Mouse (Mus musculus): Measurements from ENCODE around the gene Hspb1. TPM values are rescaled to one million over a fixed set of nuclear protein-coding genes. Genes with fewer than 3 reads are reported as not detected.

The Hspb1 gene
- polyA plus RNA-seq, 1 experiment from 2014 or later = 23.9 TPM

DNA sequence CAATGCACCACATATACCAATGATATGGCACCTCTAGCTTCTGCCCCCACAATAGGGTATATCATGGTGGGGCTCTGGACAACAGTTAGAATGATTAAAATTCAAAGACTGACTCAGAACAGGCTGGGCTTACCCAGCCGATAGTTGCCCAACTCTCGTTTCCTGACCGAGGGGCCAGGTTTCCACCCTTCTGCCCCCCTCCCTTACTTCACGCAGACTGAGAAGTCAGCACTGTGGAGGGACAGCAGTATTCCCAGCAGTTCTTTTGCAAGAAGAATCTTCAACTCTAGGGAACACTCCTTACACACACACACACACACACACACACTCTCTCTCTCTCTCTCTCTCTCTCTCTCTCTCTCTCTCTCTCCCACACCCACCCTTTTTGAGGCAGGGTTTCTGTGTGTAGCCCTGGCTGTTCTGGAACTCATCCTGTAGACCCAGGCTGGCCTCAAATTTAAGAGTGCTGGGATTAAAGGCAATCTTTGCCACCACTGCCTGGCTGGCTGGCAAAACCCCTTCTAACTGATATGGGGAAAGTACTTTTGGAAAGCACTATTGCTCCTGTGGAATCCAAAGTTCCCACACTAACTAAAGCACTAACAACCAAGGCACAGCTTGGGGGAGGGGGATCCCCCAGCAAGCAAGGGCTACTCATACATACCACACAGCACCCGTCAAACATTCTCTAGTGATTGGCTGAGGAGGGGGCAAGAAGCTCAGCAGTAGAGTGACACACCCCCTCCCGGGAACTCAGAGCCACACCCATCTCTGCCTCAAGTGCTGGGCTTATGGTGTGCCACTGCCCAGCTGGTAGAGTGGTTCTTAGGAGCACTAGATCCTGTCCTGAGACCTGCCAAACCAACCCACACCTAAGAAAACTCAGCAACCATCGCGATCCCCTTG is 17.9 kb downstream of the Hspb1 start:
- no peaks in the 10 kb centered on the region for H3K27me3 ChIP-seq
- no peak overlapping the region for H3K4me2 ChIP-seq (replicated peaks)
- WGBS = 67% methylated on average over 8 of the region's 8 CpGs
- H3K9ac ChIP-seq = no peak overlapping the region
- no peak overlapping the region for H3K27ac ChIP-seq
- H3K4me3 ChIP-seq = no peak overlapping the region
- peaks cover 18% of the 10 kb centered on the region for H3K4me1 ChIP-seq
- ATAC-seq (ENCODE audit: low FRiP score) = no peak
- peaks cover 38% of the 10 kb centered on the region for H3K36me3 ChIP-seq
- no peaks in the 10 kb centered on the region for H3K9me3 ChIP-seq (replicated peaks)

DNA sequence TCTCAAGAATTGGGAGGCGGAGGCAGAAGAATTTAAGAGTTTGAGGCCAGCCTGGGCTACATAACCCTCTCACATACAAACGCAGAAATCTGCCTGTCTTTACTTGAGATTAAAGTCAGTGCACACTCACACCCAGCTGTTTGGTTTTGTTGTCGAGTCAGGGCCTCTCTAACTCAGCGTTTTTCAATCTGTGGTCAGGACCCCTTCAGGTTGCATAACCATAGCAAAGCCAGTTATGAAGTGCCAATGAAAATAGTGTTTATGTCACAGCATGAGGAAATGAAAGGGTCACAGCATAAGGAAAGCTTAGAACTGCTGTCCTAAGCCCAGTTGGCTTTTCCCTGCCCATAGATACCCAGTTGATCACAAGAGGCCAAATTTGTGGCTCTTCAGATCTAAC is 19.1 kb downstream of the Hspb1 start:
- Histone ChIP-seq H3K9ac (no peak overlapping the region), H3K36me3 (peaks cover 51% of the 10 kb centered on the region), H3K9me3 (replicated peaks) (no peaks in the 10 kb centered on the region), H3K4me1 (peaks cover 18% of the 10 kb centered on the region), H3K27ac (no peak overlapping the region), H3K4me2 (replicated peaks) (no peak overlapping the region), H3K4me3 (no peak overlapping the region), H3K27me3 (no peaks in the 10 kb centered on the region)
- 80% methylated on average over 4 of the region's 4 CpGs for WGBS
- ATAC-seq (ENCODE audit: low FRiP score) = no peak

DNA sequence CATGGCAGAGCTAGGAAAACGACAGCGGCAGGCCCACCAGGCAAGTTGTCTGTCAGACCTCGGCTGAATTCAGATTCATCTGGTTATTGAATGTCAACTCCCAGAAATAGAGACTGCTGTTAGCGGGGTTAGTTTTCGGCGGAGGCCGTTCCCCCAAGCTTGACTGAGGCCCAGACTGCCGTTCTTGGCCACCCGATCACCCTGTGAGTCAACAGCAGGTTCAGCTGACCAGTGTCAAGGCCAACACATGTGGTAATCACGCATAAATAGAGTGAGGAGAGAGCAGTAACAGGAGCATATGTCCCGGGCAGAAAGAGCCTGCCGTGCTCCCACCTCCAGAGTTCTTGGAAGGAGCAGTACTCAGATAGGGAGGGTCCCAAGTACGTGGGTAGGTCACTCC is 19.5 kb downstream of the Hspb1 start:
- no peak overlapping the region for H3K27ac ChIP-seq
- peaks cover 15% of the 10 kb centered on the region for H3K4me1 ChIP-seq
- no peak overlapping the region for H3K4me3 ChIP-seq
- H3K9ac ChIP-seq = no peak overlapping the region
- no peak for ATAC-seq (ENCODE audit: low FRiP score)
- H3K9me3 ChIP-seq (replicated peaks) = no peaks in the 10 kb centered on the region
- H3K36me3 ChIP-seq = peaks cover 53% of the 10 kb centered on the region
- no peak overlapping the region for H3K4me2 ChIP-seq (replicated peaks)
- no peaks in the 10 kb centered on the region for H3K27me3 ChIP-seq
- 80% methylated on average over 13 of the region's 13 CpGs for WGBS

DNA sequence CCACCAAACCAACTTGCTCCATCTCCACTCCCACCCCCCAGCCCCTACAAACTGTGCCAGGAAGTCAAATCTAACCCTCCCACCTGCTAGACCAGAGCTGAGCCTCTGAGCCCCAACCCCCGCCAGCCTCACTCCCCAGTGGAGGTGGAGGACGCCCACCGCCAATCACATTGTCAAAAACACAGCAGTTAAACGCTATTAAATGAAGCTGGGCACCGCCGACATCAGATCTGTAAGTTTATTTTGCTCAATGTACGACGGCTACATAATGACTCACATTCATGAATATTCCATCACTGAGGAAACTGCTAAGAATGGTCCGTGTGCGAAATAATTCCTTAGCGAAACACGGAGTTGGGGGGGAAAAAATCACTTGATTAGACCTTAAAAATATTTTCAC is 20.5 kb downstream of the Hspb1 start:
- no peak overlapping the region for H3K27ac ChIP-seq
- no peaks in the 10 kb centered on the region for H3K9me3 ChIP-seq (replicated peaks)
- 79% methylated on average over 12 of the region's 12 CpGs for WGBS
- no peaks in the 10 kb centered on the region for H3K27me3 ChIP-seq
- H3K36me3 ChIP-seq = peaks cover 60% of the 10 kb centered on the region
- no peak overlapping the region for H3K9ac ChIP-seq
- peaks cover 10% of the 10 kb centered on the region for H3K4me1 ChIP-seq
- no peak overlapping the region for H3K4me2 ChIP-seq (replicated peaks)
- ATAC-seq (ENCODE audit: low FRiP score) = no peak
- no peak overlapping the region for H3K4me3 ChIP-seq

DNA sequence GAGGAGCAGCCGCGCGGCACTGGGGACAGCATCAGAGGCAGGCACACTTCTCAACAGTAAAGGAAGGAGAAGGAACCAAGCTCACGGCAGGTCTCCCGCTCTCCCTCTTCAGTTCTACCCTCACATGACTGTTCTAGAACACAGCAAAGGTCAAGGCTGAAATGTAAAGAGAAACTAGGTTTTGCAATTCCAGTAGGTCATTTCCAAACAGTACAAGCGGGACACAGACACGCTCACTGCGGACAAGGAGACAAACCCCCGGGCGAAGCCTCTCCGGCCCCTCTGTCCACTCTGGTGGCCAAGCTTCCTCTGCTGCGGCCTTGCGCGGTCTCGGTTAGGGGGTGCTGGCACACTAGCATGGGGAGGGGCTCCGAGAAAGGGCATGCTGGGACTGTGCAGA is 21.3 kb downstream of the Hspb1 start:
- Histone ChIP-seq H3K27me3 (no peaks in the 10 kb centered on the region), H3K36me3 (peaks cover 68% of the 10 kb centered on the region), H3K4me3 (no peak overlapping the region), H3K9ac (no peak overlapping the region), H3K9me3 (replicated peaks) (no peaks in the 10 kb centered on the region), H3K4me2 (replicated peaks) (no peak overlapping the region), H3K4me1 (peaks cover 7% of the 10 kb centered on the region; the same call in 1 of the 2 replicates), H3K27ac (no peak overlapping the region)
- WGBS = 93% methylated on average over 16 of the region's 16 CpGs
- ATAC-seq (ENCODE audit: low FRiP score) = no peak

DNA sequence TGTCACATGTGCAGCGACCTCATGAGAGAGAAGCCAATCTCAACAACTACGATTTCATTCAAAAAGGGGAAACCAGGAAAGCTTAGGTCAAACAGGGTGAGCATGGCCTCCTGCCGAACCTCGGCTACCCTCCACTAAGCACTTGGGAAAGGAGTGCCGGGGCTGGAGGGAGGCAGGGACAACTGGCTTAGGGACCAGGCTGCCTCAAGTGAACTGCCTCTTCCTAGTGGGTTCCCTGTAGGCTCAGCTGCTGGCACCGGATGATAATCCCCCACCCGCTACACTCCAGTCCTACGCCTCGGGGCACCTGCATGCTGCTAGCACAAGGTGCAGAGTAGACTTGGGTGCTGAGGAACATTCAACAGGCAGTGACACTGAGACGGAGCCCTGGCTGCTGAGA is 21.9 kb downstream of the Hspb1 start:
- Histone ChIP-seq H3K9me3 (replicated peaks) (no peaks in the 10 kb centered on the region), H3K4me3 (no peak overlapping the region), H3K9ac (no peak overlapping the region), H3K36me3 (peaks cover 74% of the 10 kb centered on the region), H3K4me2 (replicated peaks) (no peak overlapping the region), H3K27ac (no peak overlapping the region), H3K4me1 (peaks cover 5% of the 10 kb centered on the region), H3K27me3 (no peaks in the 10 kb centered on the region)
- ATAC-seq (ENCODE audit: low FRiP score) = no peak
- WGBS = 93% methylated on average over 10 of the region's 10 CpGs

DNA sequence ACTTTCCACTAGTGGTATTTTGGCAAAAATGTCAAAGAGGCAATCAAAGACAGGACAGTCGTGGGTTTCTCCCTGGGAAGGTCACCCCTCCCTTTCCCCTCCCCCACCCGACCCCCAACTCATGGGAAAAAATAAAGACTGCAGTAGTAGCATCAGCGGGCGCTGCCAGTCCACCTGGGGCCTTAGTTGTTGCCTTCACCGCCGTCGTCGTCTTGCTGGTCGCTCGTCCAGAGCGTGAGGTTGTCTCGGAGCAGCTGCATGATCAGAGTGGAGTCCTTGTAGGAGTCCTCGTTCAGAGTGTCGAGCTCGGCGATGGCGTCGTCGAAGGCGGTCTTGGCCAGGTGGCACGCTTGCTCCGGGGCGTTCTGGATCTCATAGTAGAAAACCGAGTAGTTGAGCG is 23.1 kb downstream of the Hspb1 start:
- no peak overlapping the region for H3K9ac ChIP-seq
- WGBS = 90% methylated on average over 25 of the region's 25 CpGs
- no peaks in the 10 kb centered on the region for H3K27me3 ChIP-seq
- no peak overlapping the region for H3K27ac ChIP-seq
- ATAC-seq (ENCODE audit: low FRiP score) = no peak
- no peak overlapping the region for H3K4me2 ChIP-seq (replicated peaks)
- no peak overlapping the region for H3K4me3 ChIP-seq
- H3K9me3 ChIP-seq (replicated peaks) = no peaks in the 10 kb centered on the region
- peaks cover 75% of the 10 kb centered on the region for H3K36me3 ChIP-seq
- peaks cover 4% of the 10 kb centered on the region for H3K4me1 ChIP-seq

DNA sequence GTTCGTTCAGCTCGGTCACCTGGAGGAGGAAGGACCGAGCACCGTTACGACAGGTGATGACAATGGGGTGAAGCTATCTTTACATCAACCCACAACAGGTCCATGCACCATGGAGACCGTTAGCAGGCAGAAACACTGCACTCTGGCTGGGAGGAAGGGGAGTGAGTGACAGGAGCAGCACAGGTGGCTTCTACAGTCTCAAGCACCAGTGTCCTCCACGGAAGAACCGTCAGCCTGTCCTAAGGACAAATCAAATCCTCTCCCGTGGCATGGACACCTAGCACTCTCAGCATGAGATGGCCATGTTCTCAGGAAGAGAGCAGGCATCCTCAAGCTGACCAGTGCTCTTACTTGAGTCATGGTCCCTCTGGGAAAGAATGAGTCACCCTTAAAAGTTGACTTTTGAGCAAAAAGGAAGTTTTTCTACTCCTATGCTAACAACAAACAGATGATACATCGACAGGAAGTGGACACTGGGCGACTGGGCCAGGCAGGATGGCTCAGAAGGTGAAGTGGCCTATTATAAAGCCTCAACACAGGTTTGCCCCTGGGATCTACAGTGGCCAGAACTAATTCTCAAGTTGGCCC is 24.0 kb downstream of the Hspb1 start:
- Histone ChIP-seq H3K4me3 (no peak overlapping the region), H3K9ac (no peak overlapping the region), H3K9me3 (replicated peaks) (no peaks in the 10 kb centered on the region), H3K4me1 (peaks cover 4% of the 10 kb centered on the region), H3K27ac (no peak overlapping the region), H3K4me2 (replicated peaks) (no peak overlapping the region), H3K36me3 (peaks cover 82% of the 10 kb centered on the region), H3K27me3 (no peaks in the 10 kb centered on the region)
- ATAC-seq (ENCODE audit: low FRiP score) = no peak
- WGBS = 89% methylated on average over 11 of the region's 11 CpGs

DNA sequence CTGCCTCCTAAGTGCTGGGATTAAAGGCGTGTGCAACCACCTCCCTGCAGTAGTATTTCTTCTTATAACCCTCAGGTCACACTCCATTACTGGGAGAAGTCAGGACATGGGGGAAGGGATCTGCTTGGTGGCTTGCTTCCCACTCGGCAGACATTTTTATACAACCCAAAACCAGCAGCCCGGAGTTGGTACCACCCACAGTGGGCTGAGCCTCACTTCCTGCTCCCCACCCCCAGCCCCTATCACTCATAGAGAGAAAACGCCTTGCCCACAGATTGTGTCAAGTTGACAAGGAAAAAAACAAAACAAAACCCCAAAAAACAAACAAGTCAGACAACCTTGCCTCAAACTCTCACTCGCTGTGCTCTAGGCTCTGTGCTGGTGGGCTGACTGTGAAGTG is 25.5 kb downstream of the Hspb1 start:
- H3K4me2 ChIP-seq (replicated peaks) = no peak overlapping the region
- H3K36me3 ChIP-seq = peaks cover 81% of the 10 kb centered on the region
- H3K4me1 ChIP-seq = peaks cover 4% of the 10 kb centered on the region
- WGBS = 89% methylated on average over 5 of the region's 5 CpGs
- ATAC-seq (ENCODE audit: low FRiP score) = no peak
- no peaks in the 10 kb centered on the region for H3K9me3 ChIP-seq (replicated peaks)
- H3K9ac ChIP-seq = no peak overlapping the region
- no peak overlapping the region for H3K27ac ChIP-seq
- H3K27me3 ChIP-seq = no peaks in the 10 kb centered on the region
- no peak overlapping the region for H3K4me3 ChIP-seq

DNA sequence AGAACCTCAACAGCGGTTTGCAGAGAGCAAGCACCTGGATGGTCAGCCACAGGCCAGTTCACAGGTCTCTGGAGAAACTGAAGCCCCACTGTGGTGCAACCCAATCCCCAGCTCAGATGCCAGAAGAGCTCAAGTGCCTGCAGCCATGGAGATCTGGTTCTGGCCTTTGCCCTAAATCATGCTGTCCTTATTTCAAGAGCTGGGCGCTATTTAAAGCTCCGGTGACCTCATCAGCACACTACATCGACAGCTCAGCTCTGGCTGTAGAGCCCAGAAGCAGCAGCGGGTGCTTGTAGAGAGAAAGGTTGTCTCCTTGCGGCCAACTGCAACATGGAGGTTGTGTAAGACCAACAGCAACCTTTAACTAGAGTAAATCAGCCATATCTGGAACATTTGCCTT is 26.4 kb downstream of the Hspb1 start:
- WGBS = 91% methylated on average over 6 of the region's 6 CpGs
- no peak for ATAC-seq (ENCODE audit: low FRiP score)

DNA sequence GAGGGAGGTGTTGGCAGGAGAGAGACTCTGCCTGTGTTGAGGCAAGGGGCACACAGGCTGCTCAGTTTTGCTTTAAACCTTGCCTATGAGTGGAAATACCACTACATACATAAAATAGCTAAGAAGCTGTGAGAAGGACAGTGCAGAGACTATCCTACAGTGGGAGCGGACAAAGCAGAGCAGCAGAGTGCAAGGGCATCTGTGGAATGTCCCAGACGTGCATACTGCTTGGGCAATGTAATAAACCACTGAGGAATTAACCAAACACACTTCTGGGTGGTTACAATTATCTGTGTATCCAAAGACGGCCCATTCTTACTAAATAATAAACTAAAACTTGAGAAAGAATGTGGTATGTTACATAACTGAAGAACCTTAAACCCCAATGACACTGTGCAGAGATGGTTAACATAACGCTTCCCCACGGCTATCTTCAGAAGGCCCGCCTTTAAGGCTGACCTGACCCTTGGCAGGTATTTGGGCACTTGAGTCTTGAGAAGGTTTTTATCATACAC is 28.4 kb downstream of the Hspb1 start:
- Histone ChIP-seq H3K9me3 (replicated peaks) (no peaks in the 10 kb centered on the region), H3K4me3 (no peak overlapping the region), H3K4me1 (no peaks in the 10 kb centered on the region; the same call in 1 of the 2 replicates), H3K4me2 (replicated peaks) (no peak overlapping the region), H3K36me3 (peaks cover 82% of the 10 kb centered on the region), H3K27me3 (no peaks in the 10 kb centered on the region), H3K9ac (no peak overlapping the region), H3K27ac (no peak overlapping the region)
- 92% methylated on average over 6 of the region's 6 CpGs for WGBS
- ATAC-seq (ENCODE audit: low FRiP score) = no peak

More for the DNA sequence above, 26.4 kb downstream of the Hspb1 start:
- peaks cover under 1% of the 10 kb centered on the region; the same call in 1 of the 2 replicates for H3K4me1 ChIP-seq
- H3K27me3 ChIP-seq = no peaks in the 10 kb centered on the region
- no peak overlapping the region for H3K4me2 ChIP-seq (replicated peaks)
- no peak overlapping the region for H3K9ac ChIP-seq
- H3K9me3 ChIP-seq (replicated peaks) = no peaks in the 10 kb centered on the region
- H3K27ac ChIP-seq = no peak overlapping the region; the same call in 1 of the 2 replicates
- H3K4me3 ChIP-seq = no peak overlapping the region
- H3K36me3 ChIP-seq = peaks cover 83% of the 10 kb centered on the region

DNA sequence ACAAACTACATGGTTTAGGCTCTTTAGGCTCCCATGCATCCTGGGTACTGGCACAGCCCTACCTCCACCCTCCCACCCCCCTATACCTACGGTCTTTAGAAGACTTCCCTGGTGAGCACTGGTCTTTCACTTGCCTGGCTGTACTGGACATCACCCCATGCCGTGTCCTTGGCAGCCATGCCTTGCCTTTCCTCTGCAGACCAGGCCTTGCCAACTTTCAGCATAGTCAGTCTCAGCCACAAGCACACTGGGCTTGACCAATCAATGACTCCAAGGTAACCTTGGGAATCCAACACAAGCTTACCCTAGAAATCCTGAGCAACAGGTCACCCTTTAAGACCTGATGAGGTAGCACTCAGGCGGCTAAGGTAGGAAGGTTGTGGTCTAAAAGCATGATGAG is 28.9 kb downstream of the Hspb1 start:
- Histone ChIP-seq H3K27me3 (no peaks in the 10 kb centered on the region), H3K9ac (no peak overlapping the region), H3K4me2 (replicated peaks) (no peak overlapping the region), H3K36me3 (peaks cover 82% of the 10 kb centered on the region), H3K4me1 (no peaks in the 10 kb centered on the region; the same call in 1 of the 2 replicates), H3K9me3 (replicated peaks) (no peaks in the 10 kb centered on the region), H3K4me3 (no peak overlapping the region), H3K27ac (no peak overlapping the region)
- ATAC-seq (ENCODE audit: low FRiP score) = no peak
- WGBS = 93% methylated on average over 3 of the region's 3 CpGs

All from hindbrain, embryonic 12.5 days (tissue).